Mouse (Mus musculus) heart, postnatal 0 days (tissue): ENCODE measurements around the gene Utp11.

Experiments used
- CTCF ChIP-seq: IDR thresholded peaks from 2 replicates; pipeline ENCODE4 v1.5.1; 2016; ENCODE audit warnings: antibody characterized with exemption, control low read depth, low read depth
- EP300 ChIP-seq: IDR thresholded peaks from 2 replicates; pipeline ENCODE4 v1.6.1; 2016; ENCODE audit warnings: antibody characterized with exemption, low read depth

DNA sequence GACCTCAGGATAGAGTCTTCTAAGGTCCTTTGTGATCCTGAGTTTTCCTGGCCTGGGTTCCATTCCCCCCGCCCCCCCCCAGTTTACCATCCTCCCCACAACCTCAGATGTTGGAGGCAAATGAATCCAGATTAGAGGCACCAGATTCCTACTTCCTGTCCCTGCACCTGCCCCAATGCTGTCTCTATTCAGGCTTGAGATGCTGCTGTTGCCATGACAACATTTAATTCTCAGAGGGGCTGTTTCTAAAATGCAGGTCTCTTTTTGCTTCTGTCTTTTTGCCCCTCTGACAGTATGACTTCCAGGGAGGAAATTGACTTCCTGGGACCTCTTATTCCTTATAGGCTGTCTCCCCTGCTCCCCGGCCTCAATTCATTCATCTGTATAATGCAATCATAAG lies 43.6 kb upstream of the Utp11 start:
- TF ChIP-seq CTCF (no peak), EP300 (no peak)
